In the genomic region with DNA sequence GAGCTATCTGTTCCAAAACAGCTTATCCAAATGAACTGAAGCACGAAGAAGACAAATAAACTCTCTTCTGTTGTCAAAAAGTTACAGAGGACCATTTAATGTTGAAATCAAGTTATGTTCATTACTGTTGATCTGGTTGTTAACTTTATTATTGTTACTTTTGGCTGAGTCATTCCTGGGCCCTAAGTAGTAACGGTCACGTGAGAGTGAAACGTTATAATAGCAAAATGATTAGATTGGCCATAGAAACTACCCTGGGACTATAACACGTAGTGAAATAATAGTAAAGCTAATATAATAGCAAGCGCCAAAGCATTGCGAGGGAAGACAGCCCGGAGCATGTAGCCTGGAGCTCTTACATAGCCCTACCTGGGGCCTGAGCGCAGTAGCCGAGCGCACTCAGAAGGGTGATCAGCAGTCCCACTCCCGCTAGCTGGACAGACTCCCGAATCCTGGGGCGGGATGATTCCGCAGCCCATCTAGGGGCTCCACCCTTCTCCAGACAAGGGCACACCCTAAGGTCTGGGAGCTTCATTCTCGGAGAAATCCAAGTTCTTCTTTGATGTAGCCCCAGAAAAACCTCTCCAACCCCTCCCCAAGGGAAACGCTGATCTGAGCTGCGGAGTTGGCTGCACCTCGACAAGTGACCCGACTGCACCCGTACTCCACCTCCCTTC, we compare ENCODE assay signal across 8 mouse cellular contexts. TPM values are rescaled to one million over a fixed set of nuclear protein-coding genes. Genes with fewer than 3 reads are reported as not detected.
DNase-seq lines count a peak whose midpoint lies in the region; ATAC-seq and TF ChIP-seq lines count a peak whose summit lies in the region.

TSS of gene Acyp1 (minus strand) at position 630 of the 677 bp plus-strand sequence.

- H3K9ac ChIP-seq in forebrain, embryonic 14.5 days (ENCODE audit: low read length): peak within 1 kb of the TSS; percentile 53

- peak within 1 kb of the TSS; percentile 80 for H3K4me3 ChIP-seq in E14TG2a.4 (replicated peaks; ENCODE audit: low read length)
- H3K4me3 ChIP-seq in forebrain, embryonic 14.5 days (ENCODE audit: low read depth, low read length): peak within 1 kb of the TSS; percentile 34

- peaks cover 27% of the 10 kb centered on the region for H3K27me3 ChIP-seq in E14TG2a.4 (ENCODE audit: insufficient read depth, low read length)
- H3K27me3 ChIP-seq in forebrain, embryonic 14.5 days (replicated peaks; ENCODE audit: control insufficient read depth, insufficient read depth, low read length): no peaks in the 10 kb centered on the region

- peak; percentile 67 for ATAC-seq in forebrain, embryonic 14.5 days
- ATAC-seq in megakaryocyte progenitor cell, adult 5-6 weeks (replicated peaks; ENCODE audit: poor library complexity): peak; percentile 23

- H3K36me3 ChIP-seq in E14TG2a.4 (ENCODE audit: insufficient read depth, low read length): no peaks in the 10 kb centered on the region
- no peaks in the 10 kb centered on the region for H3K36me3 ChIP-seq in forebrain, embryonic 14.5 days (ENCODE audit: control insufficient read depth, insufficient read depth, low read length)

- DNase-seq in adrenal gland, adult (ENCODE audit: inconsistent age in 2 of 2, low spot score in 1 of 2): peak; percentile 71 to 88
- DNase-seq in forebrain, embryonic 14.5 days (ENCODE audit: low spot score): no peak
- peak; percentile 53 to 73 for DNase-seq in heart, postnatal 36 days
- no peak for DNase-seq in left cerebral cortex, postnatal 25 days (ENCODE audit: low spot score in 2 of 2)
- peak; percentile 62 for DNase-seq in urinary bladder, postnatal 14 days (ENCODE audit: low spot score)
- DNase-seq in c-Kit-positive CD71-positive TER-119-positive erythroid progenitor cells, embryonic 14.5 days (ENCODE audit: low spot score): no peak

- 8% methylated on average over 21 of the region's 21 CpGs for WGBS in forebrain, embryonic 14.5 days

- no peak for TF ChIP-seq CTCF in E14TG2a.4 (conservative IDR thresholded peaks at IDR 0.05; ENCODE audit: low read length)

- H3K9me3 ChIP-seq in E14TG2a.4 (ENCODE audit: low read length): no peaks in the 10 kb centered on the region
- no peaks in the 10 kb centered on the region for H3K9me3 ChIP-seq in forebrain, embryonic 14.5 days (replicated peaks; ENCODE audit: control insufficient read depth, low read length)

- peak within 1 kb of the TSS; percentile 67 for H3K4me2 ChIP-seq in forebrain, embryonic 14.5 days (ENCODE audit: low read length)

- H3K4me1 ChIP-seq in E14TG2a.4 (replicated peaks; ENCODE audit: low read depth, low read length): peaks cover 34% of the 10 kb centered on the region
- H3K4me1 ChIP-seq in forebrain, embryonic 14.5 days (ENCODE audit: control insufficient read depth, insufficient read depth, low read length): peaks cover 3% of the 10 kb centered on the region; the same call in 1 of the 2 replicates

- intact Hi-C loops in heart, postnatal 36 days (cut with DNase I): loop anchor here (1.0 to 5.0 kb wide), 2 partner anchors 8 to 116 kb away; no protein-coding TSS in a partner anchor
- intact Hi-C loops in left cerebral cortex, postnatal 25 days (cut with DNase I): loop anchor here (5.0 kb wide), 1 partner anchor 146 kb away; no protein-coding TSS in a partner anchor

- H3K27ac ChIP-seq in forebrain, embryonic 14.5 days (ENCODE audit: low read depth, low read length): no peak within 1 kb of the TSS

RNA-seq across cellular contexts. Expression of gene Acyp1, which starts in this region (rescaled TPM):
- polyA plus RNA-seq in forebrain, embryonic 14.5 days (2014; fragmentation: Nextera tagmentation; extraction: Ambion mirVana): 60.3 and 65.9 TPM in 2 replicates
- 10 to 100 TPM; 15.9 to 22.1 TPM for total RNA-seq in heart, postnatal 36 days (2021)
- total RNA-seq in left cerebral cortex, postnatal 25 days (2021): 10 to 100 TPM; 31.6 to 35.9 TPM
- 52.4 and 52.8 TPM in 2 replicates for total RNA-seq in megakaryocyte progenitor cell, adult 5-6 weeks (2015)
- total RNA-seq in megakaryocyte progenitor cell, adult 5-6 weeks (2017): 40.4 and 54.5 TPM in 2 replicates

Comparison
In these comparisons a context has a peak if more than half of its experiments do, and no peak if none do; other contexts are left out.
1. DNase-seq: peak in adrenal gland, adult (2 of 2), heart, postnatal 36 days (2 of 2) and urinary bladder, postnatal 14 days (single experiment); none in forebrain, embryonic 14.5 days (single experiment), left cerebral cortex, postnatal 25 days (0 of 2) and c-Kit-positive CD71-positive TER-119-positive erythroid progenitor cells, embryonic 14.5 days (single experiment).